Mouse (Mus musculus) embryonic facial prominence, embryonic 10.5 days (tissue): ENCODE results near the gene Smug1. TPM values are rescaled to one million over a fixed set of nuclear protein-coding genes. Genes with fewer than 3 reads are reported as not detected.

Experiments
- DNase-seq: peaks from one replicate; pipeline ENCODE4 v3.0.0-alpha.2; 2017; ENCODE audit warnings: low spot score
- H3K27ac ChIP-seq: fragments of 300-500 bp; sonication (generic); replicated peaks from 2 replicates; pipeline ENCODE4 v1.5.1; 2016; ENCODE audit warnings: mild to moderate bottlenecking
- H3K27me3 ChIP-seq: fragments of 300-500 bp; sonication (generic); replicated peaks from 2 replicates; pipeline ENCODE4 v1.6.1; 2016; ENCODE audit warnings: low read depth, mild to moderate bottlenecking; ENCODE audit not compliant: poor library complexity, severe bottlenecking
- H3K36me3 ChIP-seq: fragments of 300-500 bp; sonication (generic); replicated peaks from 2 replicates; pipeline ENCODE4 v1.6.1; 2016; ENCODE audit warnings: mild to moderate bottlenecking, moderate library complexity
- H3K4me1 ChIP-seq: fragments of 300-500 bp; sonication (generic); 2 replicates; pipeline ENCODE4 v1.6.1; 2016
- H3K4me3 ChIP-seq: fragments of 300-500 bp; sonication (generic); 2 replicates; pipeline ENCODE4 v1.5.1; 2016; ENCODE audit warnings: mild to moderate bottlenecking, moderate library complexity
- H3K9me3 ChIP-seq: fragments of 300-500 bp; sonication (generic); 2 replicates; pipeline ENCODE4 v1.6.1; 2016; ENCODE audit warnings: mild to moderate bottlenecking
- WGBS: fragments of 180-500 bp; shearing (Covaris S2); methylation state at CpG from one replicate; pipeline ENCODE4 v1.1.7; 2016; 5-methylcytosine and 5-hydroxymethylcytosine counted together
- polyA plus RNA-seq: library from polyadenylated mRNA; unstranded; fragments of >200 nt; fragmentation: Nextera tagmentation; extraction: Ambion mirVana; gene quantifications from 2 replicates; pipeline ENCODE4 v1.2.1, GENCODE M21; 2016

Gene Smug1
- polyA plus RNA-seq, 1 experiment from 2014 or later = 19.6 TPM

DNA sequence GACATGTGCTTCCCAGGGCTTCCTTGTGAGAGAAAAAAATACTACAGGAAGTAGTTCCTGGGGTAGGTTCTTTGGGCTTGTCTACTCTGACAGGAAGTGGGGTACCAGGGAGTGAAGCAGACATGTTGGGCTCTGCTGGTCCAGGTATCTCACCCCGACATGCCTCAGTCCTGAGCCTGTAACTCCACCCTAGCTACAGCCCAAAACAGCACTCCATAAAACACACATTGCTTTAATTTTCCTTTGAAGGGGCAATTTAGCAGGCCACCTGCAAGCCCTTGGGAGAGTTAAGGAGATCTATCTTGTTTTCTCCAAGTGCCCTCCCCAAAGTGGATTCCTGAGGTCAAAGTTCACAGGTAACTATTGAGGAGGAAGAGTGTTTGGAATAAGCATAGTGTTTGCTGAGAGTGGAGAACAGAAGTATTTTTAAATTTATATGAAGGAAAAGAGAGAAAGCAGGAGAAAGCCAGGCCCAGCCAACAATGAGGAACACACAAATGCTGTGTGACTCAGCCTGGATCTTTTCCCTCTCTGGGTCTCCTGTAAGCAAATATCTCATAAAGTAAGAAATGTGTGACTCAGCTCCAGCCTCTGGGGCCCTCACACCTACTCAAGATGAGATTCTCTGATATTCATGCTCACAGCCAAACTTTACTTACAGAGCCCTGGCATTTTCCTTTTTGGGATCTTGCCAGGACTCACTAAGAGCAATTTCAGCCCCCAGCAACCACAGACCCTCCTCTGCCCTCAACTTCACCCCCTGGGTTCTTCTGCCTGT, 38.6 kb downstream of the Smug1 start:
- no peak overlapping the region for H3K4me3 ChIP-seq
- WGBS = 56% methylated on average over 1 of the region's 1 CpGs
- H3K27ac ChIP-seq = no peak overlapping the region
- no peak for DNase-seq
- H3K4me1 ChIP-seq = peaks cover 8% of the 10 kb centered on the region; the same call in 1 of the 2 replicates
- H3K36me3 ChIP-seq = no peaks in the 10 kb centered on the region
- no peaks in the 10 kb centered on the region; the same call in 1 of the 2 replicates for H3K9me3 ChIP-seq
- peaks cover 88% of the 10 kb centered on the region for H3K27me3 ChIP-seq

DNA sequence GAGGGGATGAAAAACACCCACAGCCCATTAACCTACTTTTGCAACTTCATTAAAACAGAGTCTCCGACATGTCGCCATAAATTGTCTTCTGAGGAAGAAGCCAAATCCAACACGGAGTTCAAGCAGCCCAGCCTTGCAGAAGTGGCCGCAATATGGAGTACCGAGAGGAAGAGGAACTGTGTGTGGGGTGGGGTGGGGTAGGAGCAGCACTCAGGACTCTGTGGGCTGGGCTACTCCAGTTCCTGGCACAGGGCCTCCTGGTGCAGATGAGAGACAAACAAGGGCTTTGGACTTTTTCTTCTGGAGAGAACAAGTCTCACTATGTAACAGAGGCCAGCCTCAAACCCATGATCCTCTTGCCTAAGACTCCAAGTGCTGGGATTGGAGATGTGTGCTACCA, 40.9 kb downstream of the Smug1 start:
- no peaks in the 10 kb centered on the region; the same call in 1 of the 2 replicates for H3K9me3 ChIP-seq
- no peaks in the 10 kb centered on the region for H3K36me3 ChIP-seq
- H3K27ac ChIP-seq = no peak overlapping the region
- peaks cover 88% of the 10 kb centered on the region for H3K27me3 ChIP-seq
- DNase-seq = no peak
- H3K4me1 ChIP-seq = peaks cover 8% of the 10 kb centered on the region; the same call in 1 of the 2 replicates
- no peak overlapping the region for H3K4me3 ChIP-seq
- WGBS = 84% methylated on average over 5 of the region's 5 CpGs

DNA sequence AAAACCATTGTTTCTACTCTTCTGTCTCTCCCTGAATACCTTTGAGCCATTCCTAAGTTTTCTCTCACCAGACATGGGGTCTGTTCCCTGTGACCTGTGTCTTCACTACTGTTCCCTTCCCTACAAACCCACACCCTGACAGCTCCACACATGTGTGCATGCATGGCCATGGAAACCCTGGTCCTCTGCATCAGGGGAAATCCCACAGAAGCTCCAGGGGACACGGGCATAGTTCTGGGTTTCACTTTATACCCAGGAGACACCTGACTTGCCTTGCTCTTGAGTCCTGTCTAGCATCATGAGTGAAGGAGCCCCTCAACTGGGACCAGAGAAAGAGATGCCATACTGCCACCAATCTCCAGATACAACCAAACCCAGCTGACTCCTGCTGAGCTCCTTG, 42.6 kb downstream of the Smug1 start:
- Histone ChIP-seq H3K27me3 (peaks cover 90% of the 10 kb centered on the region), H3K27ac (no peak overlapping the region), H3K4me1 (peaks cover 8% of the 10 kb centered on the region; the same call in 1 of the 2 replicates), H3K4me3 (no peak overlapping the region), H3K9me3 (no peaks in the 10 kb centered on the region), H3K36me3 (no peaks in the 10 kb centered on the region)
- DNase-seq = no peak
- 76% methylated on average over 1 of the region's 1 CpGs for WGBS

GRCm38 (mm10) chr15:103123343-103123742, 43.5 kb downstream of the Smug1 start:
- 76% methylated on average over 8 of the region's 8 CpGs for WGBS
- Histone ChIP-seq H3K36me3 (no peaks in the 10 kb centered on the region), H3K27ac (no peak overlapping the region), H3K9me3 (no peaks in the 10 kb centered on the region), H3K27me3 (peaks cover 88% of the 10 kb centered on the region), H3K4me1 (peaks cover 6% of the 10 kb centered on the region; the same call in 1 of the 2 replicates), H3K4me3 (no peak overlapping the region)
- no peak for DNase-seq

DNA sequence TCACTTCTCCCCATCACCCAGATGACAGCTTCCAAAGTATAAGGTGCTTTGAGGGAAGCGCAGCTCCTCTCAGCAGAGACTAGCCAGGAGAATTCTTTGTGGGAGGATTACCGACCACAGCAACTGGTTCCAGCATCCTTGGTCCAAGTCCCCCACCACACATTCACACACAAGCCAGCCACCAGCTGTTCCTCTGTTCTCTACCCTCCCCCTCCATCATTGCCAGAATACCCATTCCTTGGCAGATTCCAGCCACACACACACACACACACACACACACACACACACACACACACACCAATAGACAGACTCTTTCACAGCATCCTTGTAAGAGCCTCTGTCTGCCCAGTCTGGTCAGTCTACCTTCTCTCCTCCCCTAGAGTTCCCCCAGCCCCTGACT, 44.5 kb downstream of the Smug1 start:
- Histone ChIP-seq H3K9me3 (no peaks in the 10 kb centered on the region), H3K36me3 (no peaks in the 10 kb centered on the region), H3K27ac (no peak overlapping the region), H3K4me1 (no peaks in the 10 kb centered on the region), H3K4me3 (no peak overlapping the region), H3K27me3 (peaks cover 91% of the 10 kb centered on the region)
- WGBS = 50% methylated on average over 2 of the region's 2 CpGs
- DNase-seq = no peak

DNA sequence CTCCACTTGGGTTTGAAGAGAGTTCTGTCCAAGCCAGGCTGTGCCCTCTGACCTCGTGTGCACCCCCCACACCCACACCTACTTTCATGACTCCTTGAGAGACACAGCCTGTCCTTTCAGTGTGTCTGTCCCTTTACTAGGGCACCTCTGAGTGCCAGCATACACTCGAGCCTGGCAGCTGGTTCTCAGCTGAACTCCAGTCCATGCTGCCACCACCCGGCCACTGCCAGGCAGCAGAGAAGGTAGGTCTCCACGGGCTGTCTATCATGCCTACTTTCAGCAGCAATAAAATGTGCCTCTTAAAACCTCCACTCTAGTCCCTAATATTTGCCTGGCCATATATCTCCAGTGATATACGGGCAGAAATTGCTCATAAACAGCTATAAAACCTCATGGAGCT, 45.5 kb downstream of the Smug1 start:
- H3K36me3 ChIP-seq = no peaks in the 10 kb centered on the region
- no peak overlapping the region for H3K27ac ChIP-seq
- H3K9me3 ChIP-seq = no peaks in the 10 kb centered on the region
- 56% methylated on average over 5 of the region's 5 CpGs for WGBS
- H3K4me3 ChIP-seq = no peak overlapping the region
- DNase-seq = no peak
- H3K27me3 ChIP-seq = peaks cover 99% of the 10 kb centered on the region
- H3K4me1 ChIP-seq = no peaks in the 10 kb centered on the region

GRCm38 (mm10) chr15:103120594-103120993, 46.3 kb downstream of the Smug1 start:
- WGBS = 74% methylated on average over 11 of the region's 11 CpGs
- Histone ChIP-seq H3K4me3 (no peak overlapping the region), H3K27ac (no peak overlapping the region), H3K27me3 (peaks cover 99% of the 10 kb centered on the region), H3K36me3 (no peaks in the 10 kb centered on the region), H3K4me1 (peaks cover 4% of the 10 kb centered on the region), H3K9me3 (no peaks in the 10 kb centered on the region)
- no peak for DNase-seq

- H3K36me3 ChIP-seq = no peaks in the 10 kb centered on the region
- no peak for DNase-seq
- no peak overlapping the region; the same call in 1 of the 2 replicates for H3K27ac ChIP-seq
- peaks cover 98% of the 10 kb centered on the region for H3K27me3 ChIP-seq
- WGBS = 48% methylated on average over 5 of the region's 5 CpGs
- peaks cover 16% of the 10 kb centered on the region for H3K4me1 ChIP-seq
- peak overlapping the region; percentile 8; the same call in 1 of the 2 replicates for H3K4me3 ChIP-seq
- no peaks in the 10 kb centered on the region for H3K9me3 ChIP-seq
Observed at GRCm38 (mm10) chr15:103115726-103116125, 51.2 kb downstream of the Smug1 start.

- 2% methylated on average over 9 of the region's 9 CpGs for WGBS
- Histone ChIP-seq H3K36me3 (no peaks in the 10 kb centered on the region), H3K27me3 (peaks cover 98% of the 10 kb centered on the region), H3K9me3 (no peaks in the 10 kb centered on the region), H3K27ac (peak overlapping the region; percentile 37; the same call in 1 of the 2 replicates), H3K4me1 (peaks cover 16% of the 10 kb centered on the region), H3K4me3 (peak overlapping the region; percentile 8; the same call in 1 of the 2 replicates)
- peak; percentile 41 for DNase-seq
Observed at GRCm38 (mm10) chr15:103115256-103115655, 51.6 kb downstream of the Smug1 start.

DNA sequence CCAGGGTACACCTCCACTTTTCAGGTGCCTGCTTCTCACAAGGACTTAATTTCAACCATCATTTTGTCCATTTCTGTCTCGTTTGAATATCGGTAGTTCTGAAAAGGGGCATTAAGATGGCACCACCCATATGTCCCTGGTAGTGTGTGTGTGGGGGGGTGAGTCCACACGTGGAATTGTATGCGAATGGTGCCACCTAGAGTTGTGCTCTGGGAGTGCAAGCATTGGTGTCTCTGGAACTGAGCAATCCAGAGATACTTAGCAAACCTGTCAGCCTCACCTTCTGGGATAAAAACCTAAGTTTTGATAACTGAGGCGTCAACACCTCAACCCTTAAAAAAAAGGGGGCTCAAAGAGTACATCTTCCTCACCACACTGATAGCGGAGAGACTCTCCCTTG, 53.8 kb downstream of the Smug1 start:
- Histone ChIP-seq H3K4me3 (no peak overlapping the region), H3K4me1 (peaks cover 16% of the 10 kb centered on the region), H3K27ac (no peak overlapping the region), H3K27me3 (peaks cover 99% of the 10 kb centered on the region), H3K36me3 (no peaks in the 10 kb centered on the region), H3K9me3 (no peaks in the 10 kb centered on the region)
- WGBS = 78% methylated on average over 6 of the region's 6 CpGs
- no peak for DNase-seq

- WGBS = 59% methylated on average over 2 of the region's 2 CpGs
- Histone ChIP-seq H3K36me3 (no peaks in the 10 kb centered on the region), H3K27ac (no peak overlapping the region)
Observed at GRCm38 (mm10) chr15:103112309-103112708, 54.6 kb downstream of the Smug1 start.

DNA sequence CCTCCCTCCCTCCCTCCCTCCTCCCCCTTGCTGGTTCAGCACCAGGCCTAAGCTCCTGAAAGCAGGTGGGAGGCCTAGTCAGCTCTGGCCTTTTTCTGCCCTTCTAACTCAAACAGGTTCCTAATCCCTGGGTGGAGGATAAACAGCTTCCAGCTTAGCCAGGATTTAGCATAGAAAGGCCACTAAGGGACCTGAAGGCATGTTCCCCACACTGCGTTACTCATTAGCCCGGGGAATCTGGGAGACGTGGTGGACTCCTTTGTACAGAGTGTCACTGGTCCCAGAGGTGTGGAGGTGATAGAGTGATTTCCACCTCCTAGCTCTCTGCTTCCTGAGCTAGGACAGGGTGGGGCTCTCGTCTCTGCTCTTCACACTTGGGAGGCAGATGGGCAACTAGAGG, 57.0 kb downstream of the Smug1 start:
- WGBS = 24% methylated on average over 4 of the region's 4 CpGs
- DNase-seq = no peak
- Histone ChIP-seq H3K4me1 (peaks cover 15% of the 10 kb centered on the region), H3K4me3 (no peak overlapping the region), H3K9me3 (no peaks in the 10 kb centered on the region), H3K27me3 (peaks cover 99% of the 10 kb centered on the region), H3K27ac (no peak overlapping the region), H3K36me3 (no peaks in the 10 kb centered on the region)

More at GRCm38 (mm10) chr15:103112309-103112708, 54.6 kb downstream of the Smug1 start:
- Histone ChIP-seq H3K4me3 (no peak overlapping the region), H3K9me3 (no peaks in the 10 kb centered on the region), H3K4me1 (peaks cover 16% of the 10 kb centered on the region), H3K27me3 (peaks cover 99% of the 10 kb centered on the region)
- no peak for DNase-seq

GRCm38 (mm10) chr15:103108066-103108676, 58.7 kb downstream of the Smug1 start:
- Histone ChIP-seq H3K36me3 (no peaks in the 10 kb centered on the region), H3K4me3 (no peak overlapping the region), H3K4me1 (peaks cover 9% of the 10 kb centered on the region; the same call in 1 of the 2 replicates), H3K27ac (no peak overlapping the region), H3K27me3 (peaks cover 99% of the 10 kb centered on the region), H3K9me3 (no peaks in the 10 kb centered on the region)
- WGBS = 60% methylated on average over 8 of the region's 8 CpGs
- no peak for DNase-seq
